Mouse (Mus musculus): ENCODE results near the gene Mgme1. TPM values are rescaled to one million over a fixed set of nuclear protein-coding genes. Genes with fewer than 3 reads are reported as not detected.

The Mgme1 gene
- polyA plus RNA-seq, 1 experiment from 2014 or later = 22.6 TPM

- peak; percentile 4; the same call in 1 of the 2 replicates for ATAC-seq (ENCODE audit: low FRiP score, low read depth)
- H3K27me3 ChIP-seq = peaks cover 83% of the 10 kb centered on the region
- under 1% methylated on average over 33 of the region's 41 CpGs for WGBS
- H3K27ac ChIP-seq = no peak overlapping the region
- H3K4me3 ChIP-seq = peak overlapping the region; percentile 60
- peak overlapping the region; percentile 97 for H3K4me2 ChIP-seq (replicated peaks)
- H3K9ac ChIP-seq = peak overlapping the region; percentile 67
- H3K36me3 ChIP-seq = no peaks in the 10 kb centered on the region
- peaks cover 36% of the 10 kb centered on the region for H3K4me1 ChIP-seq
- H3K9me3 ChIP-seq = no peaks in the 10 kb centered on the region
Observed at GRCm38 (mm10) chr2:144330352-144330959, 60.0 kb downstream of the Mgme1 start.

Other genes starting within 250 kb of the Mgme1 start
- gene Banf2, start 237.6 kb upstream of the Mgme1 start, polyA plus RNA-seq (2015; fragmentation: Nextera tagmentation; extraction: Ambion mirVana) = not detected in 2 replicates
- 130 and 133 TPM in 2 replicates for gene Snx5, start 243 bp downstream of the Mgme1 start, polyA plus RNA-seq (2015; fragmentation: Nextera tagmentation; extraction: Ambion mirVana)
- 0.88 and 1.3 TPM in 2 replicates for gene Ovol2, start 61.5 kb downstream of the Mgme1 start, polyA plus RNA-seq (2015; fragmentation: Nextera tagmentation; extraction: Ambion mirVana)
- 47.3 and 48.8 TPM in 2 replicates for gene Kat14, start 98.3 kb downstream of the Mgme1 start, polyA plus RNA-seq (2015; fragmentation: Nextera tagmentation; extraction: Ambion mirVana)
- gene Pet117, start 98.3 kb downstream of the Mgme1 start, polyA plus RNA-seq (2015; fragmentation: Nextera tagmentation; extraction: Ambion mirVana) = 5.7 TPM in 1 of 2 replicates, not detected in the other